Mouse (Mus musculus): ENCODE data around the gene Rnf10. TPM values are rescaled to one million over a fixed set of nuclear protein-coding genes. Genes with fewer than 3 reads are reported as not detected.
A peak's percentile ranks its signal among the peaks of the same experiment; 100 is the strongest.
"Not testable (repeated sequence)": the region's sequence is repeated elsewhere in the genome, so short reads cannot be mapped to it uniquely, and the experiment has no call there.

The Rnf10 gene
- polyA plus RNA-seq, 1 experiment from 2014 or later, result 120 TPM

GRCm38 (mm10) chr5:115312816-115313667 is 40.3 kb upstream of the Rnf10 start:
- no peaks in the 10 kb centered on the region for H3K27me3 ChIP-seq (ENCODE audit: insufficient read depth, low read length)
- no peak overlapping the region for H3K4me2 ChIP-seq (ENCODE audit: low read length)
- H3K36me3 ChIP-seq (ENCODE audit: insufficient read depth, low read length), result no peaks in the 10 kb centered on the region
- no peak overlapping the region for H3K4me3 ChIP-seq (replicated peaks; ENCODE audit: low read depth, low read length)
- peaks cover 11% of the 10 kb centered on the region; the same call in 1 of the 2 replicates for H3K4me1 ChIP-seq (replicated peaks; ENCODE audit: insufficient read depth, low read length)
- ATAC-seq (replicated peaks; ENCODE audit: low FRiP score, low read depth) (no peak), DNase-seq (ENCODE audit: low spot score) (no peak)
- no peak overlapping the region for H3K27ac ChIP-seq
- TF ChIP-seq CTCF (IDR thresholded peaks at IDR 0.05; ENCODE audit: low read depth), result no peak
- no peak overlapping the region for H3K9ac ChIP-seq (ENCODE audit: low read depth, low read length)
- H3K9me3 ChIP-seq (replicated peaks; ENCODE audit: low read length), result no peaks in the 10 kb centered on the region
- 49% methylated on average over 10 of the region's 10 CpGs for WGBS

GRCm38 (mm10) chr5:115312354-115312753 is 39.7 kb upstream of the Rnf10 start:
- no peak overlapping the region for H3K4me3 ChIP-seq (replicated peaks; ENCODE audit: low read depth, low read length)
- no peak for TF ChIP-seq CTCF (IDR thresholded peaks at IDR 0.05; ENCODE audit: low read depth)
- WGBS, result 88% methylated on average over 4 of the region's 4 CpGs
- H3K9me3 ChIP-seq (replicated peaks; ENCODE audit: low read length), result no peaks in the 10 kb centered on the region
- no peak overlapping the region for H3K27ac ChIP-seq
- DNase-seq (ENCODE audit: low spot score), result no peak
- no peaks in the 10 kb centered on the region for H3K27me3 ChIP-seq (ENCODE audit: insufficient read depth, low read length)
- H3K4me1 ChIP-seq (replicated peaks; ENCODE audit: insufficient read depth, low read length), result peaks cover 4% of the 10 kb centered on the region; the same call in 1 of the 2 replicates
- no peak overlapping the region for H3K9ac ChIP-seq (ENCODE audit: low read depth, low read length)
- ATAC-seq (replicated peaks; ENCODE audit: low FRiP score, low read depth), result no peak
- H3K4me2 ChIP-seq (ENCODE audit: low read length), result no peak overlapping the region
- no peaks in the 10 kb centered on the region for H3K36me3 ChIP-seq (ENCODE audit: insufficient read depth, low read length)

- not testable (repeated sequence) for H3K27ac ChIP-seq; DNase-seq (ENCODE audit: low spot score); H3K9me3 ChIP-seq (replicated peaks; ENCODE audit: low read length); H3K9ac ChIP-seq (ENCODE audit: low read depth, low read length); H3K4me3 ChIP-seq (replicated peaks; ENCODE audit: low read depth, low read length); H3K27me3 ChIP-seq (ENCODE audit: insufficient read depth, low read length); ATAC-seq (replicated peaks; ENCODE audit: low FRiP score, low read depth); H3K36me3 ChIP-seq (ENCODE audit: insufficient read depth, low read length); H3K4me2 ChIP-seq (ENCODE audit: low read length)
- 74% methylated on average over 3 of the region's 7 CpGs for WGBS
- peaks cover 13% of the 10 kb centered on the region; the same call in 1 of the 2 replicates for H3K4me1 ChIP-seq (replicated peaks; ENCODE audit: insufficient read depth, low read length)
These were observed 29.5 kb upstream of the Rnf10 start for GRCm38 (mm10) chr5:115302190-115302589.

- no peaks in the 10 kb centered on the region for H3K27me3 ChIP-seq (ENCODE audit: insufficient read depth, low read length)
- ATAC-seq (replicated peaks; ENCODE audit: low FRiP score, low read depth) (no peak), DNase-seq (ENCODE audit: low spot score) (no peak)
- H3K36me3 ChIP-seq (ENCODE audit: insufficient read depth, low read length), result peaks cover 15% of the 10 kb centered on the region
- H3K27ac ChIP-seq, result peak overlapping the region; percentile 54
- H3K9ac ChIP-seq (ENCODE audit: low read depth, low read length), result peak overlapping the region; percentile 49
- TF ChIP-seq CTCF (IDR thresholded peaks at IDR 0.05; ENCODE audit: low read depth), result no peak
- H3K4me3 ChIP-seq (replicated peaks; ENCODE audit: low read depth, low read length), result peak overlapping the region; percentile 79
- H3K4me2 ChIP-seq (ENCODE audit: low read length), result peak overlapping the region; percentile 62
- 16% methylated on average over 13 of the region's 13 CpGs for WGBS
- H3K9me3 ChIP-seq (replicated peaks; ENCODE audit: low read length), result no peaks in the 10 kb centered on the region
- H3K4me1 ChIP-seq (replicated peaks; ENCODE audit: insufficient read depth, low read length), result peaks cover 13% of the 10 kb centered on the region; the same call in 1 of the 2 replicates
These were observed 28.9 kb upstream of the Rnf10 start for GRCm38 (mm10) chr5:115301615-115302014.

- WGBS, result under 1% methylated on average over 59 of the region's 66 CpGs
- H3K4me1 ChIP-seq (replicated peaks; ENCODE audit: insufficient read depth, low read length), result peaks cover 13% of the 10 kb centered on the region; the same call in 1 of the 2 replicates
- ATAC-seq (replicated peaks; ENCODE audit: low FRiP score, low read depth), result peak; percentile 98
- no peaks in the 10 kb centered on the region for H3K27me3 ChIP-seq (ENCODE audit: insufficient read depth, low read length)
- H3K36me3 ChIP-seq (ENCODE audit: insufficient read depth, low read length), result peaks cover 21% of the 10 kb centered on the region
- peak within 1 kb of the TSS; percentile 79 for H3K4me3 ChIP-seq (replicated peaks; ENCODE audit: low read depth, low read length)
- DNase-seq (ENCODE audit: low spot score), result peak; percentile 98
- peak within 1 kb of the TSS; percentile 95 for H3K27ac ChIP-seq
- peak within 1 kb of the TSS; percentile 70 for H3K4me2 ChIP-seq (ENCODE audit: low read length)
- peak within 1 kb of the TSS; percentile 84 for H3K9ac ChIP-seq (ENCODE audit: low read depth, low read length)
- peak; percentile 36 for TF ChIP-seq CTCF (IDR thresholded peaks at IDR 0.05; ENCODE audit: low read depth)
- no peaks in the 10 kb centered on the region for H3K9me3 ChIP-seq (replicated peaks; ENCODE audit: low read length)
These were observed 28.3 kb upstream of the Rnf10 start, which contains the start of gene Dynll1 for GRCm38 (mm10) chr5:115300792-115301614. TSS of gene Dynll1 (minus strand) at chr5:115300999.

Data from kidney, postnatal 0 days (tissue).